7 mouse cellular contexts compared by ENCODE assay signal in genomic region chr3:22090431-22091265, GRCm38 (mm10). TPM values are rescaled to one million over a fixed set of nuclear protein-coding genes. Genes with fewer than 3 reads are reported as not detected.
DNase-seq lines count a peak whose midpoint lies in the region; ATAC-seq and TF ChIP-seq lines count a peak whose summit lies in the region.

No protein-coding gene starts in this region.

- no peaks in the 10 kb centered on the region for H3K36me3 ChIP-seq in heart, embryonic 13.5 days
- peaks cover 4% of the 10 kb centered on the region; the same call in 1 of the 2 replicates for H3K36me3 ChIP-seq in limb, embryonic 14.5 days (ENCODE audit: control insufficient read depth, insufficient read depth, low read length)
- no peaks in the 10 kb centered on the region for H3K36me3 ChIP-seq in midbrain, postnatal 0 days (ENCODE audit: insufficient read depth, low read length)

- H3K9ac ChIP-seq in heart, embryonic 13.5 days = peak overlapping the region; percentile 19; the same call in 1 of the 2 replicates
- H3K9ac ChIP-seq in limb, embryonic 14.5 days (ENCODE audit: low read depth, low read length, severe bottlenecking) = no peak overlapping the region
- H3K9ac ChIP-seq in midbrain, postnatal 0 days (replicated peaks; ENCODE audit: low read length, poor library complexity, severe bottlenecking) = no peak overlapping the region

- no peak for ATAC-seq in heart, embryonic 13.5 days (ENCODE audit: extremely low read depth, insufficient number of reproducible peaks, low FRiP score, low TSS enrichment)
- ATAC-seq in limb, embryonic 14.5 days (ENCODE audit: low FRiP score, low read depth) = no peak
- no peak for ATAC-seq in midbrain, postnatal 0 days (ENCODE audit: low FRiP score)

- H3K9me3 ChIP-seq in heart, embryonic 13.5 days = no peaks in the 10 kb centered on the region
- H3K9me3 ChIP-seq in limb, embryonic 14.5 days (ENCODE audit: control insufficient read depth, low read length) = no peaks in the 10 kb centered on the region
- no peaks in the 10 kb centered on the region for H3K9me3 ChIP-seq in midbrain, postnatal 0 days (ENCODE audit: low read length)

- H3K4me3 ChIP-seq in heart, embryonic 13.5 days = no peak overlapping the region
- no peak overlapping the region for H3K4me3 ChIP-seq in limb, embryonic 14.5 days (replicated peaks; ENCODE audit: low read length)
- no peak overlapping the region for H3K4me3 ChIP-seq in midbrain, postnatal 0 days (ENCODE audit: low read depth, low read length)

- no peak for TF ChIP-seq CTCF in midbrain, postnatal 0 days (IDR thresholded peaks at IDR 0.05)

- peak overlapping the region; percentile 40; the same call in 1 of the 2 replicates for H3K27ac ChIP-seq in heart, embryonic 13.5 days (replicated peaks)
- no peak overlapping the region for H3K27ac ChIP-seq in limb, embryonic 14.5 days (replicated peaks; ENCODE audit: low read depth, low read length)
- H3K27ac ChIP-seq in midbrain, postnatal 0 days (ENCODE audit: low read depth, low read length) = no peak overlapping the region

- WGBS in heart, embryonic 13.5 days = 60% methylated on average over 8 of the region's 8 CpGs
- WGBS in limb, embryonic 14.5 days = 60% methylated on average over 8 of the region's 8 CpGs
- WGBS in midbrain, postnatal 0 days = 86% methylated on average over 8 of the region's 8 CpGs

- no peak overlapping the region for H3K4me2 ChIP-seq in heart, embryonic 13.5 days
- H3K4me2 ChIP-seq in limb, embryonic 14.5 days (replicated peaks; ENCODE audit: low read depth, low read length, severe bottlenecking) = no peak overlapping the region
- H3K4me2 ChIP-seq in midbrain, postnatal 0 days (ENCODE audit: low read depth, low read length, poor library complexity, severe bottlenecking) = no peak overlapping the region

- no peaks in the 10 kb centered on the region for H3K27me3 ChIP-seq in heart, embryonic 13.5 days (replicated peaks)
- H3K27me3 ChIP-seq in limb, embryonic 14.5 days (ENCODE audit: control insufficient read depth, insufficient read depth, low read length) = no peaks in the 10 kb centered on the region
- H3K27me3 ChIP-seq in midbrain, postnatal 0 days (ENCODE audit: insufficient read depth, low read length) = no peaks in the 10 kb centered on the region

- H3K4me1 ChIP-seq in heart, embryonic 13.5 days = peaks cover 50% of the 10 kb centered on the region
- peaks cover 22% of the 10 kb centered on the region for H3K4me1 ChIP-seq in limb, embryonic 14.5 days (ENCODE audit: control insufficient read depth, insufficient read depth, low read length)
- H3K4me1 ChIP-seq in midbrain, postnatal 0 days (ENCODE audit: insufficient read depth, low read length) = no peaks in the 10 kb centered on the region

- peak; percentile 30 for DNase-seq in urinary bladder, postnatal 14 days (ENCODE audit: low spot score)
- no peak for DNase-seq in urinary bladder, postnatal 10 days (ENCODE audit: low spot score)
- peak; percentile 39 for DNase-seq in limb, embryonic 14.5 days (ENCODE audit: low spot score)
- no peak for DNase-seq in frontal cortex, adult 2 months (ENCODE audit: extremely low spot score in 1 of 2, low spot score in 1 of 2)
- no peak for DNase-seq in midbrain, postnatal 0 days (ENCODE audit: low spot score)
- DNase-seq in spleen, postnatal 10 days (ENCODE audit: low spot score in 2 of 2) = no peak

- no peak for TF ChIP-seq POLR2A in limb, embryonic 14.5 days (IDR thresholded peaks at IDR 0.05; ENCODE audit: borderline replicate concordance, extremely low read depth, insufficient read depth, insufficient read length)

RNA-seq across cellular contexts. Expression of gene Tbl1xr1, which starts 14.2 kb away (rescaled TPM):
- polyA plus RNA-seq in heart, embryonic 13.5 days (2015; fragmentation: Nextera tagmentation; extraction: Ambion mirVana) = 10.5 and 15.5 TPM in 2 replicates
- 27.8 and 29.5 TPM in 2 replicates for polyA plus RNA-seq in limb, embryonic 14.5 days (2012; rRNA removed)
- polyA plus RNA-seq in limb, embryonic 14.5 days (2014; fragmentation: Nextera tagmentation; extraction: Ambion mirVana) = 26.6 and 27.0 TPM in 2 replicates
- polyA plus RNA-seq in frontal cortex, adult 2 months (2012; rRNA removed) = 43.1 and 46.5 TPM in 2 replicates
- total RNA-seq in midbrain, postnatal 0 days (2014; rRNA removed) = 29.3 and 39.2 TPM in 2 replicates
- polyA plus RNA-seq in midbrain, postnatal 0 days (2015; fragmentation: Nextera tagmentation; extraction: Ambion mirVana) = 11.6 and 12.7 TPM in 2 replicates

Comparison
In these comparisons a context has a peak if more than half of its experiments do, and no peak if none do; other contexts are left out.
1. DNase-seq: peak in urinary bladder, postnatal 14 days (single experiment) and limb, embryonic 14.5 days (single experiment); none in urinary bladder, postnatal 10 days (single experiment), frontal cortex, adult 2 months (0 of 2), midbrain, postnatal 0 days (single experiment) and spleen, postnatal 10 days (0 of 2).